Mouse (Mus musculus): ENCODE results near the gene Fam187b. TPM values are rescaled to one million over a fixed set of nuclear protein-coding genes. Genes with fewer than 3 reads are reported as not detected.
"Not testable (repeated sequence)": the region's sequence is repeated elsewhere in the genome, so short reads cannot be mapped to it uniquely, and the experiment has no call there.

Gene Fam187b
- total RNA-seq (2022), result 1 to 10 TPM in 2 of 4 experiments, under 1 TPM in 2; 0.38 to 2.2 (median 0.84) TPM

GRCm38 (mm10) chr7:30973501-30974289 lies at the start of gene Fam187b:
Gene Fam187b (plus strand): TSS chr7:30973790.
- peak; percentile 78 for DNase-seq

- no peak for DNase-seq
These were observed 49.5 kb upstream of the Fam187b start for GRCm38 (mm10) chr7:30924071-30924470.

- not testable (repeated sequence) for DNase-seq
These were observed 49.0 kb upstream of the Fam187b start, which contains the start of gene Hamp2 for GRCm38 (mm10) chr7:30924581-30924980. Gene Hamp2 (minus strand): TSS chr7:30924681.

DNA sequence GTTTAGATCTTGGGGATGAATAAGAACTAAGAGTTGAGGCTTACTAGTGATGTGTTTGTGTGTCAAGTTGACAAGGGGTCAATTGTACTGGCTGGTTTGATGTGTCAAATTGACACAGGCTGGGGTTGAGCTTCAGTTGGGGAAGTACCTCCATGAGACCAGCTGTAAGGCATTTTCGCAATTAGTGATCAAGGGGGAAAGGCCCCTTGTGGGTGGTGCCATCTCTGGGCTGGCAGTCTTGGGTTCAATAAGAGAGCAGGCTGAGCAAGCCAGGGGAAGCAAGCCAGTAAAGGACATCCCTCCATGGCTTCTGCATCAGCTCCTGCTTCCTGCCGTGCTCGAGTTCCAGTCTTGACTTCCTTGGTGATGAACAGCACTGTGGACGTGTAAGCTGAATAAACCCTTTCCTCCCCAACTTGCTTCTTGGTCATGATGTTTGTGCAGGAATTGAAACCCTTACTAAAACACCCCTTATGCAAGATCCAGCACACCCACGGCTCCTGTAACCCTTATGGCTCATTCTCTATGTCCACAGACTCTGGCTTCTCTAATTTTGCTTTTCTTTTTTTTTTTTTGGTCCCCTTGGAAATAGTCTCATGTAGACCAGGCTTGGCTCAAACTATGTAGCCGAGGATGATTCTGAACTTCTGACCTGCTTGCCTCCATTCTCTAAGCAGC lies 38.0 kb upstream of the Fam187b start:
- DNase-seq, result not testable (repeated sequence)

- DNase-seq, result not testable (repeated sequence)
These were observed 33.5 kb upstream of the Fam187b start for GRCm38 (mm10) chr7:30940070-30940469.

GRCm38 (mm10) chr7:30942365-30942764 lies 31.2 kb upstream of the Fam187b start:
- not testable (repeated sequence) for DNase-seq

GRCm38 (mm10) chr7:30943909-30944635 lies 29.5 kb upstream of the Fam187b start, which contains the start of gene Hamp:
Gene Hamp (minus strand): TSS chr7:30944032.
- DNase-seq, result no peak

DNA sequence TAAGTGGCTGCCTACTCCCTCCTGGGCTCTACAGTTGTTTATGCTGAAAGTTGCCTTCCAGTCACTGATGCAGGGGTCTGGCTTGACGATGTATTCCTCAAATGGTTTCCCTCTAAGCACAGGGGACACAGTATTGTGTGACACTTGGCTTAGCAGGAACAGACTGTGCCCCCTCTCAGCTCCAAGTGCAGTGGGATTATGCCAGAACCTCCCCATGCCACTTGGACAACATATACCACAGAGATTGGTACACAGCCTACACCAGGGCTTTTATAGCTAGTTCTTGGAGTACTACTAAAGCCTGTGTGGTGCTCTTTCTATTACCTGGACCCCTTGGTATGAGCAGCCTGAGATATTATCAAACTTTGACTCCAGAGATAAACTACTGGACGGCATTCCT lies 28.9 kb upstream of the Fam187b start:
- not testable (repeated sequence) for DNase-seq

- not testable (repeated sequence) for DNase-seq
These were observed 28.1 kb upstream of the Fam187b start for GRCm38 (mm10) chr7:30945466-30945865.

GRCm38 (mm10) chr7:30945876-30946275 lies 27.7 kb upstream of the Fam187b start:
- no peak for DNase-seq

DNA sequence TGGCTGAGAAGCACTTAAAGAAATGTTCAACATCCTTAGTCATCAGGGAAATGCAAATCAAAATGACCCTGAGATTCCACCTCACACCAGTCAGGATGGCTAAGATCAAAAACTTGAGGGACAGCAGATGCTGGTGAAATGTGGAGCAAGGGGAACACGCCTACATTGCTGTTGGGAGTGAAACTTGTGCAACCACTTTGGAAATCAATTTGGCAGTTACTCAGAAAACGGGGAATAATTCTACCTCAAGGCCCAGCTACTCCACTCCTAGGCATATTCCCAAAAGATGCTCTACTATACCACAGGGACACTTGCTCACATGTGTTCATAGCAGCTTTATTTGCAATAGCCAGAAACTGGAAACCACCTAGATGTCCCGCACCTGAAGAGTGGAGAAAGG lies 23.7 kb upstream of the Fam187b start:
- not testable (repeated sequence) for DNase-seq

DNA sequence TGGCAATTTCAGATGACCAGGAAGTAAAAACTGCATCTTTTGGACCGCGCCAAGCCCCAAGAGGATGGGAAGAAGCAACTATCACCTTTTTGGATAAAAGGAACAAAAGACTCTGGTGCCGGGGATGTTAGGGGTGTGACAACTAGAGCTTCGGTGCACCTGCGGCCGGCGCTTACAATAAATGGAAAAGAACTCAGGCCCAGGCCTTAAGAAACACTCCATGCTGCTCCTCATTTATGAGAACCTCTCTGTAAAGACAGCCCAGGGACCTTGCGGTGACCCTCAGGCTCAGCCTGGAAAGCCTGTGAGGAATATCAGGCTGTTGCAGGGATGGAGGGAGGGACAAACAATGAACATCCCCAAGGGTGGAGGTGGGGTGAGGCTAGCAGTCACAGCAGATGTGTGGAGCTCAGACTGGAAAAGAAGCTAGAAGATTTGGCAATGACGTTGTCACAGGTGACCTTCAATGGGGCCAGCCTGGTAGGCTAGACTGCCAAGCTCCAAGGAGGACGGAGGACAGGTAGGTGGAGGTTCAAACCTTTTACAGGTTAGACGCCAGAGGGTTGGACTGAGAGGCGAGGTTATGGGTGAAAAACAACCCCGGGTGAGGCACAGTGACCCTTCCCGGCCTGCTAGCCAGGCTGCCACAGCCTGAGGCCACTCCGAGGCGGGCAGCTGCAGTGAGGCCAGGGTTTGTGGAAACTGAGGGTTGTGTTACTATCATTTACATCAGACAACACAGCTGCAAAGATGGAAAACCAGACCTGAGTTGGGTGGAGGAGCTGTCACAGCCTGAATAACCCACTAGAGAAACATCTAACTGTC lies 20.9 kb upstream of the Fam187b start:
- no peak for DNase-seq

DNA sequence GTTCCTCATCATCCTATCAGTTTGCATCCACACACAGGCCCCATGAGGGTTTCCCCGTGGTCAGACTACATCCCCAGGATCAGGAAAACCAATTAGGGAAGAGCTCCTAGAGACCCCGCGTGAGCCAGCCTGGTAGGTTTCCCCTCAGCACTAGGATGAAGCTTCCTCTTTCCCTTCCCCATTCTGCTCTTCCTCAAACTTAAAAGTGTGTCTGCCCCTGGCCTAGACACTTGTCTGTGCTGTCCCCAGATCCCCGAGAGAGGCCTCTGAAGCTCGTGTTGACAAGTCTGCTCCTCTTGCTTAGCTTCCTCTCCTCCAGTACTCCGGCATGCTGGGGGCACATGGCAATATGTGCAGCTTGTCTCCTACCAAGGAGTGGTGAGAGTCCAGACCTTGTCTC lies 20.1 kb upstream of the Fam187b start:
- DNase-seq, result no peak

GRCm38 (mm10) chr7:30954036-30954435 lies 19.6 kb upstream of the Fam187b start:
- peak; percentile 87 for DNase-seq

DNA sequence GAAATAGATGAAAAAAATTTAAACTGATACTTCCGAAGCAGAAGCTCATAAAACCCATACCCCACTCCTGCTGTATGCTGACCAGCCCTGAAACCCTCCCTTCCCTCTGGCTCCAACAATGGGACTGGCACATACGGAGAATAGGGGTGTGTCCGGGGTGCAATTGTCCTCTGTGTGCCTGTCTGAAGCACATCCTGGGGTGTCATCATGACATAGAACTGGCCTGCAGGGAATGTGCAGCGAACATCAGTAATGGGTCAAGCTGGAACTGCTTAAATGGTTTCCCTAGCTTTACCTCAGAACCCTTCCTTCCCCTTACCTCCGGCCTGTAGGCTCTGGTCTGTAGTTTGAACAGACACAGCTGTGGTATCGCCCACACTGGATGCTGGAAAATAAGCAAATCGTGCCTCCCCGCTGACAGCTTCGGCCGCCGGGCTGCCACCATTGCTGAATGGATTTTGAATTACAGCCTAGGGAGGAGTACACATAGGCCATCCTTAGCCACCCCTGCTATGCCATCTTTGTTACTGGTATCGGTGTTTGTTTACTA lies 18.5 kb upstream of the Fam187b start:
- no peak for DNase-seq

- DNase-seq, result peak; percentile 87
These were observed 17.8 kb upstream of the Fam187b start for GRCm38 (mm10) chr7:30955584-30956356.

GRCm38 (mm10) chr7:30956357-30956751 lies 17.2 kb upstream of the Fam187b start:
- DNase-seq, result no peak

- peak; percentile 74 for DNase-seq
These were observed 16.7 kb upstream of the Fam187b start, which contains the start of gene Usf2 for GRCm38 (mm10) chr7:30956756-30957366. Gene Usf2 (minus strand): TSS chr7:30956803.

GRCm38 (mm10) chr7:30957367-30957783 lies 16.2 kb upstream of the Fam187b start:
- DNase-seq, result peak; percentile 89

Data from adrenal gland, adult 8-10 months (tissue).